Mouse (Mus musculus) olfactory bulb, adult 2 months (tissue): ENCODE results near the gene Gon7. TPM values are rescaled to one million over a fixed set of nuclear protein-coding genes. Genes with fewer than 3 reads are reported as not detected.
A peak's percentile ranks its signal among the peaks of the same experiment; 100 is the strongest.

ENCODE experiments used
- H3K27ac ChIP-seq: fragments of 200-500 bp; 2 replicates; pipeline ENCODE4 v1.5.1; 2012; ENCODE audit warnings: low read depth, low read length; ENCODE audit not compliant: insufficient read depth
- H3K4me1 ChIP-seq: fragments of 200-500 bp; 2 replicates; pipeline ENCODE4 v1.6.1; 2012; ENCODE audit warnings: low read length; ENCODE audit not compliant: control insufficient read depth, insufficient read depth
- H3K4me3 ChIP-seq: fragments of 200-500 bp; 2 replicates; pipeline ENCODE4 v1.5.1; 2012; ENCODE audit warnings: mild to moderate bottlenecking, low read depth, low read length, moderate library complexity; ENCODE audit not compliant: insufficient read depth
- CTCF ChIP-seq: fragments of 200-500 bp; IDR thresholded peaks from 2 replicates; pipeline ENCODE4 v1.5.1; 2012; ENCODE audit warnings: low read depth, mild to moderate bottlenecking, low read length, moderate library complexity; ENCODE audit not compliant: insufficient read depth
- POLR2A ChIP-seq: fragments of 200-500 bp; IDR thresholded peaks from 2 replicates; pipeline ENCODE4 v1.6.1; 2012; ENCODE audit warnings: mild to moderate bottlenecking, low read depth, low read length, moderate library complexity; ENCODE audit not compliant: insufficient read depth
- WGBS: fragments of 180-500 bp; shearing (Covaris S2); methylation state at CpG from one replicate; pipeline ENCODE4 v1.1.7; 2018; 5-methylcytosine and 5-hydroxymethylcytosine counted together
- polyA plus RNA-seq: library from polyadenylated mRNA; stranded (reverse); fragments of >200 nt; gene quantifications from 2 replicates; pipeline ENCODE4 v1.2.4, GENCODE M21; 2012; ENCODE audit warnings: low replicate concordance; ENCODE audit not compliant: missing spikeins, insufficient read depth, insufficient read length

Gene Gon7
- polyA plus RNA-seq, 1 experiment, result not detected

DNA sequence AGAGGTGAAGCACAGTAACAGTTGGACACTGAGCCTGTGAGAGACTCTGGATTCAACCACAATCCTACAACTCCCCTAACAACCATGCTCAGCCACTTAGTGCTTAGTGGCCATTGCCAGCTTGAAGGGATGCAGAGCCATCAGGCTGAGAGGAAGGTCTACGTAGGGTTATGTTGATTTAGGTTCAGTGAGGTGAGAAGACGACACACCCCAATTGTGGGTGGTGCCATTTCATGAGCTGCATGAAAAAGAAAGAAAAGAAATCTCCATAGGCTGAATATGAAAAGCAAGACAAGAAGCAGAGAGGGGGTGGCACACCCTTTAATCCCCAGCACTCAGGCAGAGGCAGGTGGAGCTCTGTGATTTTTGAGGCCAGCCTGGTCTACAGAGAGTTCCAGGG, 43.5 kb downstream of the Gon7 start:
- TF ChIP-seq CTCF (no peak), POLR2A (no peak)
- WGBS, result 92% methylated on average over 2 of the region's 2 CpGs
- Histone ChIP-seq H3K4me3 (no peak overlapping the region), H3K4me1 (no peaks in the 10 kb centered on the region), H3K27ac (no peak overlapping the region)

DNA sequence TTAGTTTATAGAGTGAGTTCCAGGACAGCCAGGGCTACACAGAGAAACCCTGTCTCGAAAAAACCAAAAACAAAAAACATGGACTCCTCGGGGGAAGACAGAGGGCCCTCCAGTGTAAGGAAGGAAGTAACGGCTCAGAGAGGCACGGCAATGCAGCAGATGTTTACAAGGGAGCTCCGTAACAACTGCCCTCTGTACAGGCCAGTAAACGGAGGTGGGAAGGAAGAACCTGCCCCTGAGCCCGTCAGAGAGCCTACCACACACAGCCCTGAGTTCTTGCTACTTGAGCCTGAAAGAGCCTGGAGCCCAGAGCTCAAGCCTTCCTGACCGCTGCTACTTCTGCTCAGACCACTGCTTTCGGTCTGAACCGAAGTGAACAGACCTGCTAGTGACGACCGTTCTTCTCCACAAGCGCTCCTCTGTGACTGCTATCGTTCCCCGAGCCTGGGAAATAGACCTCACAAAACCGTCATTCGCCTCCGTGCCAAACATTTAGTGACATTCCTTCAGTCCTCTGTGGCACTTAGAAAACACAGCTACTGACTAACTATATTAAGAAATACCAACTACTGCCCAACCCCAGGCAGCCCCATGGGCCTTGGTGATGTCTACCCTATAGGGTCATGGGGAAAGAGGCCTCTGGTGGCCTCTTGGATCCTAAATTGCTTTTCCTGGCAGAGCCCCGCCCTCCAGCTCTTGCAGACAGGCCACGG, 44.3 kb downstream of the Gon7 start:
- peaks cover 2% of the 10 kb centered on the region; the same call in 1 of the 2 replicates for H3K4me1 ChIP-seq
- TF ChIP-seq POLR2A, result no peak
- no peak for TF ChIP-seq CTCF
- no peak overlapping the region for H3K27ac ChIP-seq
- 84% methylated on average over 20 of the region's 20 CpGs for WGBS
- H3K4me3 ChIP-seq, result no peak overlapping the region

DNA sequence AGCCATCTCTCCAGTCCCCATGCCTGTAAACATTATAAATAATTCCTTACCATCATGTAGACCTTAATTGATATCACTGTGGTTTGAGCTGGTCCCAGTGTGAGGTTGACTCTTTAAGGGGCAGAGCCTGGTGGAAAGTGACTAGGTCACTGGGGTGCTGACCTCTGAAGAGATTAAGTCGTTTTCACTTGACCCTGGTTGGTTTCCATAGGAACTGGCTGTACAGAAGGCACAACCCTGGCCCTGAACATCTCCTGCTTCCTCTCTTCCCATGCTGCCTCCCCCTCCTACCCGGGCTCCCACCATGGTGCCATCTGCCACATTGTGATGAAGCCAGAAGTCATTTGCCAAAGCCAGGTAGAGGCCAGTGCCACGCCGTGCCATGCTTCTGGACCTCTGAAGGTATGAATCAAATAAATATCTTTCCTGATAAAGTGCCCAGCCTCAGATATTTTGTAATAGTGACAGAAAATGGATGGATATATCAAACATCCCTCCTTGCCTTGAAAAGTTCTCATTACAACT, 46.7 kb downstream of the Gon7 start:
- peaks cover 10% of the 10 kb centered on the region for H3K4me1 ChIP-seq
- H3K27ac ChIP-seq, result no peak overlapping the region
- TF ChIP-seq CTCF (no peak), POLR2A (no peak)
- WGBS, result 76% methylated on average over 4 of the region's 4 CpGs
- no peak overlapping the region for H3K4me3 ChIP-seq

DNA sequence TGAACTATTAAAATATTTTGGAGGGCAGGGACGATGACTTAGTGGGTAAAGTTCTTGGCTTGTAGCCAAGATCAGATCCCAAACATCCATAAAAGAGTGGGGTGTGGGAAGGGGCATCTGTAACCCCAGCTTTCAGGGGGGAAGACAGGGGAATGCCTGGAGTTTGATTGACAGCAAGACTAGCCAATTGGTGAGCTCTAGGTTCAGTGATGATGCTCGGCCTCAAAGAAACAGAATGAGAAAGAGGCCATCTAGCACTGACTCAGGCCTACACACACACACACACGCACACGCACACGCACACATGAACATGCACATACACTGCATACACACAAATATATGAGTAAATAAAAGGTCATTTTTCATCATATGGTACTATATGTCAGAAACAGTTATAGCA, 47.7 kb downstream of the Gon7 start:
- TF ChIP-seq CTCF, result no peak
- TF ChIP-seq POLR2A, result no peak
- 89% methylated on average over 5 of the region's 5 CpGs for WGBS
- no peak overlapping the region for H3K27ac ChIP-seq
- H3K4me1 ChIP-seq, result peaks cover 17% of the 10 kb centered on the region
- H3K4me3 ChIP-seq, result no peak overlapping the region

DNA sequence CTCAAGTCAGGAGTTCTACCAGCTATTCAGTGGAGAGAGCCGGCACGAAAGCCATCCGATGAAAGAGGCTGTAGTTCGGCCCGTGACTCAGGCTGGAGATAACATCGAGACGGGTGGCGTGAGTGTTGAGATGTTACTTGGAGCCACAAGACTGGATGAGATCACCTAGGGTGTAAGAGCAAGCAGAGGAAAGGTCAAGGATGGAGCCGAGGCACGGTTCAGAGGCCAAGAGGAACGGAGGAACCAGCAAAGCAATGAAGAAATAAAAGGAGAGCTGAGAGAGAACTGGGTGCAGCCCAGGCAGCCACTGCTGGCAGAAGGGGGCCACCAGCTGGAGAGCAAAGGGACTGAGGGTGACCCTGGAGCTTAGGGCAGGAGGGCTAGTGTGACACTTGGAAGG, 49.4 kb downstream of the Gon7 start:
- TF ChIP-seq POLR2A, result no peak
- TF ChIP-seq CTCF, result no peak
- no peak overlapping the region for H3K4me3 ChIP-seq
- 87% methylated on average over 11 of the region's 11 CpGs for WGBS
- no peak overlapping the region for H3K27ac ChIP-seq
- peaks cover 20% of the 10 kb centered on the region for H3K4me1 ChIP-seq

DNA sequence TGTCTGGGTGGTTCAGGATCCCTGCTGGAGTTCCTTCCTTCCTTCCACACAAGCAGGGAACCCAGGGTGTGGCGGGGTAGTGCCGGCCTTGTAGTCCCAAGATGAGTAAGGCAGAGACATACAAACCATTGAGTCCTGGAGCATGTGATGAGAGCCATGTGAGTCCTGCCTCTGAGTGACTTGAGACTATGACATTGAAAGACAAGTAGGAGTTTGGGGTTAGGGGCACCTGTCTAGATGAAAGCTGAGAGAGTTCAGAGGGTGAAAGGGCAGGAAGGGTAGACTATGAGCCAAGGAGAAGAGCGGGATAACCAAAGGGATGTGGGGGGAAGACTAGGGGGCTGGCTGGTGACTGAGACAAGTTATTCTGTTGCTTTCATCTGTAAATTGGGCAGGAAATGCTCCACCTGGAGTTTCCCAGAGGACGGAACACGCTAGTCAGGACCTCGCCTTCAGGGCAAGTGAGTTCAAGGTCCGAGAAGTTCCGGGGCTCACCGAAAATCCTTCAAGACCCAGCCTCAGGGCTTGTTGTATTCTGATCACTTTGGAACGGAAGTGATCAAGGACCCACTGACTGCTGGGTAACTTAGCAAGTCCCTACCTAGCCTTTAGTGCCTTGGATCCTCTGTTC, 50.7 kb downstream of the Gon7 start:
- Histone ChIP-seq H3K4me3 (no peak overlapping the region), H3K27ac (no peak overlapping the region; the same call in 1 of the 2 replicates), H3K4me1 (peaks cover 28% of the 10 kb centered on the region)
- TF ChIP-seq CTCF, result no peak
- no peak for TF ChIP-seq POLR2A
- 93% methylated on average over 10 of the region's 10 CpGs for WGBS

DNA sequence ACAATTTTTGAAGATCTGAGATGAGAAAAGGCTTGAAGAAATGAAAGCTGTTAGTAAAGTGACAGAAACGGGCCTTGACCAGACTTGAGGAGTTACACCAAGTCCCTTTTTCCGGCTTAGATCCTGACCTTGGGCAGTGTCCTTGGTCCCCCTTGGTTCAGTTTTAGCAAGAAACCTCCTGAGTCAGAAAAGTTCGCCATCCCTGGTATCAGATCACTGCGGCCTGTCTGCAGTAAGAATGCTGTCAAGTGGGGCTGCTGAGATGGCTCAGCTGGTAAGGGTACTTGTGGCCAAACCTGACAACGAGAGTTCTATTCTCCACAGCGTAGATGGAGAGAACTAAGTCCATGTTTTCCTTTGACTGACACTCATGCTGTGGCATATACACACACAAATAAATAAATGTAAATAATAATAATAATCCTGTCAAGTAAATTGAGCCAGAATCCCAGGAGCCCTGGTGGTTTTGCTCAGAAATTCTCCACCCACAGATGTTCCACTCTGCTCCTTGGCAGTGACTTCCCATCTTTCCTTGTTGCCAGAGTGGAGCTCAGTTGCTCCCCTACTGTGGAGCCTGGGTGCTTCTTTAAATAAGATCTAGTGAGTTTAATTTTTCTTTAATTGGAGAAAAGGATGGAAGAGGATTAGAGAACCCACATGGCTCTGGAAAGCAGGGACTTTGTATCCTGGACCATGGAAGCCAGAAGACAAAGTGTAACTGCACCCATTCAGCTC, 51.5 kb downstream of the Gon7 start:
- 53% methylated on average over 6 of the region's 6 CpGs for WGBS
- Histone ChIP-seq H3K27ac (peak overlapping the region; percentile 94; the same call in 1 of the 2 replicates), H3K4me1 (peaks cover 30% of the 10 kb centered on the region), H3K4me3 (no peak overlapping the region)
- TF ChIP-seq CTCF (no peak), POLR2A (no peak)

DNA sequence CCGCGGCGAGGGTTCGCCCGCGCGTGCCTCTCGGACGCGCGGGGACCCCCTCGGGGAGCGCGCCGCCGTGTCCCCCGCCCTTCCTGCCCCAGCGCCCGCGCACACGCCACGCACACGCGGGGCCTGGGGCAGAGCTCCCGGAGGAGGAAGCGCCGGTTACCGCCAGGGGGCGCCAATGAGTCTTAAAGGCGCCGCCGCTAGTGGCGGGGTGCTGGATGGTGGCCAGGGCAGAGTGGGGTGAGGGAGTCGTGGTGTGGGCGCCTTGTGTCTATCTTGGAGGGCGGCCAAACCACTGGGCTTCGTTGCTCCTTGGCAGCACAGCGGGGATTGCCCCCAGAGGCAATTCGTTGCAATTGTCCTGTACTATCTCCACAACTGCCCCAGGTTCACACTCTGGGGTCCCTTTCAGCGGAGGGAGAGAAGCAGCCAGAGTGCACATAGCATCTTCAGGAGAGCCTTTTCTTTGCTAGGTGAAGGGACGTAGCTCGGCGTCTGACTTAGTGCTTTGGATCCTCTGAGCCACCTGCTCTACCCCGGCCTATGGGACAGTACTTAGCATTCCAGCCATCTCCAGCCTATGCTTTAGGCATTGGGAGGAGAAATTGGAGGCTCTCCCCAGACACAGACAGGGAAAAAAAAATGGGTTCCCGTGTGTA, 52.3 kb downstream of the Gon7 start:
- WGBS, result 2% methylated on average over 45 of the region's 45 CpGs
- peaks cover 37% of the 10 kb centered on the region for H3K4me1 ChIP-seq
- TF ChIP-seq POLR2A (peak; percentile 38; the same call in 1 of the 2 replicates), CTCF (peak; percentile 98)

More for the DNA sequence above, 52.3 kb downstream of the Gon7 start:
- Histone ChIP-seq H3K27ac (peak overlapping the region; percentile 94), H3K4me3 (peak overlapping the region; percentile 100)
